Mouse (Mus musculus) G1E (cell line): ENCODE results near the gene Zdhhc5.

Source experiments
- CTCF ChIP-seq: IDR thresholded peaks from 2 replicates; pipeline ENCODE4 v1.5.1; 2012; ENCODE audit warnings: low read depth, low read length, inconsistent platforms, mixed read lengths
- GATA1 ChIP-seq: IDR thresholded peaks from 2 replicates; pipeline ENCODE4 v1.6.1; 2012; ENCODE audit warnings: borderline replicate concordance, low read length, inconsistent platforms, mixed read lengths
- GATA2 ChIP-seq: IDR thresholded peaks from 2 replicates; pipeline ENCODE4 v1.6.1; 2012; ENCODE audit warnings: low read depth, low read length, inconsistent platforms, borderline replicate concordance
- POLR2AphosphoS5 ChIP-seq: IDR thresholded peaks from 2 replicates; pipeline ENCODE4 v1.6.1; 2012; ENCODE audit warnings: low read depth, low read length, inconsistent platforms; ENCODE audit not compliant: insufficient replicate concordance
- TAL1 ChIP-seq: conservative IDR thresholded peaks from 2 replicates; pipeline ENCODE4 v1.6.1; 2012; ENCODE audit warnings: low read depth, low read length, inconsistent platforms, mixed read lengths

DNA sequence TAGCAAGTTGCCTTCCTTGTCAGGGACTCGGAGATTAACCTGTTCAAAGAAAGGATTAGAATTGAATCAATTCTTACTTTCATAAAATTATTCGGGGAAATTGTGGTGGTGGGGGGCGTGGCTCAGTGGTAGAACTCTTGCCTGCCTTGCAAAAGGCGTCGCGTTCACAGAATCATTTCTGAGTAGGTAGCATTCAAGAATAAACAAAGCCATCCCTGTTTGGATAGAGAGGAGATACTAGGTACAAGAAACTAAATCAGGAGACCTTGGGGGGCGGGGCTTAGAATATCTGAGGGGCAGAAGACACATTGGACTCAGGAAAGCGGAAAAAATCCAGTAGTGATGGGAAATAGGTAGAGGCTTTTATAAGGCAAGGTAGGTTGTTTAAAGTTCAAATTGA, 36.0 kb downstream of the Zdhhc5 start, which contains the start of gene Tmx2:
- TF ChIP-seq CTCF (no peak), GATA1 (no peak), GATA2 (no peak), POLR2AphosphoS5 (no peak), TAL1 (no peak)
